Mouse (Mus musculus) myocyte (in vitro differentiated cells): ENCODE measurements around the gene Gnaq. TPM values are rescaled to one million over a fixed set of nuclear protein-coding genes. Genes with fewer than 3 reads are reported as not detected.
"Not testable (repeated sequence)": the region's sequence is repeated elsewhere in the genome, so short reads cannot be mapped to it uniquely, and the experiment has no call there.

ENCODE experiments used
- H3K27me3 ChIP-seq: one replicate; pipeline ENCODE4 v1.6.1; 2011; ENCODE audit not compliant: control insufficient read depth, insufficient read depth, insufficient read length
- H3K36me3 ChIP-seq: one replicate; pipeline ENCODE4 v1.6.1; 2011; ENCODE audit not compliant: control insufficient read depth, insufficient read depth
- H3K4me2 ChIP-seq: one replicate; pipeline ENCODE4 v1.6.1; 2011; ENCODE audit warnings: low read depth, control low read depth
- H3K4me3 ChIP-seq: one replicate; pipeline ENCODE4 v1.5.1; 2011; ENCODE audit warnings: mild to moderate bottlenecking, control low read depth, moderate library complexity
- H3K79me2 ChIP-seq: one replicate; pipeline ENCODE4 v1.6.1; 2011; ENCODE audit not compliant: control insufficient read depth, insufficient read depth
- H3ac ChIP-seq: one replicate; pipeline ENCODE4 v1.6.1; 2011; ENCODE audit not compliant: control insufficient read depth, insufficient read length
- CEBPB ChIP-seq: IDR thresholded peaks from 2 replicates; pipeline ENCODE4 v1.6.1; 2011; ENCODE audit warnings: mild to moderate bottlenecking, moderate library complexity; ENCODE audit not compliant: poor library complexity, insufficient read depth, severe bottlenecking
- E2F4 ChIP-seq: IDR thresholded peaks from one replicate; pipeline ENCODE4 v1.6.1; 2011; ENCODE audit warnings: mild to moderate bottlenecking, control low read depth, moderate library complexity; ENCODE audit not compliant: insufficient read depth
- MAX ChIP-seq: IDR thresholded peaks from one replicate; pipeline ENCODE4 v1.6.1; 2011; ENCODE audit warnings: low read depth, mild to moderate bottlenecking, control low read depth
- MYOD1 ChIP-seq, 3 experiments: IDR thresholded peaks; one replicate each; pipeline ENCODE4 v1.6.1; 2011; ENCODE audit warnings: control low read depth in 2 of 3, low read depth in 2 of 3, mild to moderate bottlenecking in 2 of 3, moderate library complexity in 1 of 3; ENCODE audit not compliant: insufficient read length in 2 of 3, control insufficient read depth in 1 of 3
- MYOG ChIP-seq, 3 experiments: IDR thresholded peaks; one replicate each; pipeline ENCODE4 v1.6.1; 2011; ENCODE audit warnings: control low read depth in 2 of 3, low read depth in 2 of 3, mild to moderate bottlenecking in 2 of 3; ENCODE audit not compliant: insufficient read length in 2 of 3, control insufficient read depth in 1 of 3, insufficient read depth in 1 of 3
- POLR2A ChIP-seq: IDR thresholded peaks from one replicate; pipeline ENCODE4 v1.6.1; 2011; ENCODE audit warnings: low read depth, mild to moderate bottlenecking, control low read depth, moderate library complexity; ENCODE audit not compliant: insufficient read length
- POLR2AphosphoS2 ChIP-seq: IDR thresholded peaks from one replicate; pipeline ENCODE4 v1.6.1; 2011; ENCODE audit warnings: low read depth, control low read depth; ENCODE audit not compliant: insufficient read length
- REST ChIP-seq: IDR thresholded peaks from one replicate; pipeline ENCODE4 v1.6.1; 2011; ENCODE audit warnings: mild to moderate bottlenecking, control low read depth, moderate library complexity; ENCODE audit not compliant: insufficient read depth, insufficient read length
- SRF ChIP-seq: IDR thresholded peaks from one replicate; pipeline ENCODE4 v1.6.1; 2011; ENCODE audit warnings: low read depth; ENCODE audit not compliant: control insufficient read depth, insufficient read length
- TCF12 ChIP-seq: IDR thresholded peaks from one replicate; pipeline ENCODE4 v1.6.1; 2011; ENCODE audit warnings: mild to moderate bottlenecking, control low read depth; ENCODE audit not compliant: poor library complexity, insufficient read depth, severe bottlenecking
- TCF3 ChIP-seq: IDR thresholded peaks from one replicate; pipeline ENCODE4 v1.6.1; 2011; ENCODE audit warnings: low read depth, control low read depth; ENCODE audit not compliant: insufficient read length
- USF1 ChIP-seq: IDR thresholded peaks from one replicate; pipeline ENCODE4 v1.6.1; 2011; ENCODE audit warnings: low read depth, mild to moderate bottlenecking, control low read depth, moderate library complexity
- polyA plus RNA-seq: library from polyadenylated mRNA; unstranded; fragments of >200 nt; fragmentation: generic; extraction: Trizol; gene quantifications from one replicate; pipeline ENCODE4 v1.2.1, GENCODE M21; 2012; ENCODE audit warnings: missing spikeins

Gene Gnaq
- polyA plus RNA-seq, 1 experiment, result 8.3 TPM

GRCm38 (mm10) chr19:16259786-16260434 lies 127.3 kb downstream of the Gnaq start:
- Histone ChIP-seq H3ac (no peak overlapping the region), H3K36me3 (no peaks in the 10 kb centered on the region), H3K4me2 (no peak overlapping the region), H3K27me3 (no peaks in the 10 kb centered on the region), H3K79me2 (no peaks in the 10 kb centered on the region), H3K4me3 (no peak overlapping the region)
- TF ChIP-seq CEBPB (no peak), REST (no peak), MYOG (IDR thresholded peaks at IDR 0.05; ENCODE audit: control insufficient read depth in 1 of 3, insufficient read depth in 1 of 3, insufficient read length in 2 of 3, low read depth in 2 of 3) (no peak), POLR2AphosphoS2 (no peak), MYOD1 (IDR thresholded peaks at IDR 0.05; ENCODE audit: control insufficient read depth in 1 of 3, insufficient read length in 2 of 3, low read depth in 2 of 3) (no peak), TCF12 (no peak), MAX (no peak), E2F4 (no peak), USF1 (no peak), POLR2A (no peak), TCF3 (no peak), SRF (no peak)

GRCm38 (mm10) chr19:16260435-16260832 lies 127.8 kb downstream of the Gnaq start:
- no peak for TF ChIP-seq CEBPB
- Histone ChIP-seq H3K4me2 (no peak overlapping the region), H3K27me3 (no peaks in the 10 kb centered on the region), H3K79me2 (no peaks in the 10 kb centered on the region), H3K4me3 (no peak overlapping the region), H3ac (no peak overlapping the region), H3K36me3 (no peaks in the 10 kb centered on the region)

- Histone ChIP-seq H3ac (no peak overlapping the region), H3K79me2 (no peaks in the 10 kb centered on the region), H3K4me2 (no peak overlapping the region), H3K36me3 (no peaks in the 10 kb centered on the region), H3K27me3 (no peaks in the 10 kb centered on the region), H3K4me3 (no peak overlapping the region)
- no peak for TF ChIP-seq TCF3
- no peak for TF ChIP-seq CEBPB
- TF ChIP-seq MYOD1 (IDR thresholded peaks at IDR 0.05; ENCODE audit: control insufficient read depth in 1 of 3, insufficient read length in 2 of 3, low read depth in 2 of 3), result no peak
- no peak for TF ChIP-seq MAX
- no peak for TF ChIP-seq TCF12
- no peak for TF ChIP-seq POLR2AphosphoS2
- no peak for TF ChIP-seq POLR2A
- TF ChIP-seq REST, result no peak
- no peak for TF ChIP-seq MYOG (IDR thresholded peaks at IDR 0.05; ENCODE audit: control insufficient read depth in 1 of 3, insufficient read depth in 1 of 3, insufficient read length in 2 of 3, low read depth in 2 of 3)
- TF ChIP-seq SRF, result no peak
- TF ChIP-seq USF1, result no peak
- no peak for TF ChIP-seq E2F4
These were observed 128.3 kb downstream of the Gnaq start for GRCm38 (mm10) chr19:16260973-16261372.

GRCm38 (mm10) chr19:16261631-16262030 lies 129.0 kb downstream of the Gnaq start:
- no peaks in the 10 kb centered on the region for H3K79me2 ChIP-seq
- no peak overlapping the region for H3ac ChIP-seq
- H3K27me3 ChIP-seq, result no peaks in the 10 kb centered on the region
- H3K4me2 ChIP-seq, result no peak overlapping the region
- TF ChIP-seq MYOG (IDR thresholded peaks at IDR 0.05; ENCODE audit: control insufficient read depth in 1 of 3, insufficient read depth in 1 of 3, insufficient read length in 2 of 3, low read depth in 2 of 3) (no peak), E2F4 (no peak), TCF3 (no peak), MAX (no peak), CEBPB (no peak), POLR2AphosphoS2 (no peak), SRF (no peak), USF1 (no peak), MYOD1 (IDR thresholded peaks at IDR 0.05; ENCODE audit: control insufficient read depth in 1 of 3, insufficient read length in 2 of 3, low read depth in 2 of 3) (no peak), POLR2A (no peak)
- H3K36me3 ChIP-seq, result no peaks in the 10 kb centered on the region
- no peak overlapping the region for H3K4me3 ChIP-seq

- no peaks in the 10 kb centered on the region for H3K36me3 ChIP-seq
- no peak for TF ChIP-seq REST
- no peak for TF ChIP-seq TCF3
- TF ChIP-seq CEBPB, result no peak
These were observed 129.7 kb downstream of the Gnaq start for GRCm38 (mm10) chr19:16262340-16262739.

GRCm38 (mm10) chr19:16267362-16267761 lies 134.7 kb downstream of the Gnaq start:
- H3ac ChIP-seq, H3K4me3 ChIP-seq, H3K4me2 ChIP-seq, H3K79me2 ChIP-seq, H3K27me3 ChIP-seq, H3K36me3 ChIP-seq: not testable (repeated sequence)

More at GRCm38 (mm10) chr19:16262340-16262739, 129.7 kb downstream of the Gnaq start:
- H3K79me2 ChIP-seq, result no peaks in the 10 kb centered on the region
- no peak overlapping the region for H3K4me3 ChIP-seq
- H3ac ChIP-seq, result no peak overlapping the region
- H3K4me2 ChIP-seq, result no peak overlapping the region
- H3K27me3 ChIP-seq, result no peaks in the 10 kb centered on the region
